Mouse (Mus musculus) ES-Bruce4 (cell line): ENCODE measurements at regions not wholly inside any gene's neighbourhood (a gene's known extent, or its start where the extent isn't known, plus 50 kb on each side); places are given as distances from the start of the nearest gene placed in this dataset.

ENCODE experiments used
- H3K27ac ChIP-seq: 2 replicates; pipeline ENCODE4 v1.5.1; 2012; ENCODE audit warnings: low read length, inconsistent platforms; ENCODE audit not compliant: insufficient read depth
- H3K27me3 ChIP-seq: 2 replicates; pipeline ENCODE4 v1.6.1; 2012; ENCODE audit warnings: mild to moderate bottlenecking, low read length, inconsistent platforms; ENCODE audit not compliant: control insufficient read depth, poor library complexity, insufficient read depth, severe bottlenecking
- H3K36me3 ChIP-seq: 2 replicates; pipeline ENCODE4 v1.6.1; 2012; ENCODE audit warnings: inconsistent platforms, mild to moderate bottlenecking, low read length, moderate library complexity; ENCODE audit not compliant: control insufficient read depth, poor library complexity, insufficient read depth, severe bottlenecking
- H3K4me1 ChIP-seq: one replicate; pipeline ENCODE4 v1.8.1; 2011; ENCODE audit warnings: low read length; ENCODE audit not compliant: control insufficient read depth, insufficient read depth
- H3K4me3 ChIP-seq: 2 replicates; pipeline ENCODE4 v1.5.1; 2011; ENCODE audit warnings: low read depth, mild to moderate bottlenecking, low read length
- H3K9ac ChIP-seq: 2 replicates; pipeline ENCODE4 v1.6.1; 2012; ENCODE audit warnings: low read depth, mild to moderate bottlenecking, inconsistent platforms; ENCODE audit not compliant: poor library complexity, severe bottlenecking
- H3K9me3 ChIP-seq: replicated peaks from 2 replicates; pipeline ENCODE4 v1.6.1; 2012; ENCODE audit warnings: mild to moderate bottlenecking, low read length, inconsistent platforms; ENCODE audit not compliant: control insufficient read depth, poor library complexity, insufficient read depth, severe bottlenecking
- CTCF ChIP-seq: IDR thresholded peaks from one replicate; pipeline ENCODE4 v1.8.1; 2011; ENCODE audit warnings: low read depth, low read length
- EP300 ChIP-seq: IDR thresholded peaks from 2 replicates; pipeline ENCODE4 v1.6.1; 2011; ENCODE audit warnings: low read depth, low read length; ENCODE audit not compliant: insufficient read depth
- POLR2A ChIP-seq: IDR thresholded peaks from one replicate; pipeline ENCODE4 v1.8.1; 2011; ENCODE audit warnings: low read length; ENCODE audit not compliant: insufficient read depth

- Histone ChIP-seq H3K9me3 (no peaks in the 10 kb centered on the region), H3K27me3 (no peaks in the 10 kb centered on the region), H3K9ac (no peak overlapping the region), H3K27ac (no peak overlapping the region), H3K4me3 (no peak overlapping the region), H3K4me1 (no peaks in the 10 kb centered on the region), H3K36me3 (no peaks in the 10 kb centered on the region)
- TF ChIP-seq EP300 (no peak), POLR2A (no peak), CTCF (no peak)
Observed at GRCm38 (mm10) chr10:97778531-97778930, 52.0 kb upstream of the C030005K15Rik start.

GRCm38 (mm10) chr10:97779335-97779734 is 52.8 kb upstream of the C030005K15Rik start:
- Histone ChIP-seq H3K4me3 (no peak overlapping the region), H3K36me3 (no peaks in the 10 kb centered on the region), H3K4me1 (no peaks in the 10 kb centered on the region), H3K27ac (no peak overlapping the region), H3K9me3 (no peaks in the 10 kb centered on the region), H3K9ac (no peak overlapping the region), H3K27me3 (no peaks in the 10 kb centered on the region)
- TF ChIP-seq POLR2A (no peak), CTCF (no peak), EP300 (no peak)

GRCm38 (mm10) chr10:97793804-97794203 is 67.2 kb upstream of the C030005K15Rik start:
- no peaks in the 10 kb centered on the region for H3K4me1 ChIP-seq

GRCm38 (mm10) chr10:97801448-97802265 is 75.1 kb upstream of the C030005K15Rik start:
- H3K4me3 ChIP-seq = no peak overlapping the region
- TF ChIP-seq POLR2A = no peak
- no peak for TF ChIP-seq EP300
- no peak for TF ChIP-seq CTCF
- H3K4me1 ChIP-seq = no peaks in the 10 kb centered on the region
- no peaks in the 10 kb centered on the region for H3K36me3 ChIP-seq
- no peak overlapping the region for H3K27ac ChIP-seq
- no peak overlapping the region for H3K9ac ChIP-seq
- no peaks in the 10 kb centered on the region for H3K9me3 ChIP-seq
- no peaks in the 10 kb centered on the region for H3K27me3 ChIP-seq

More at GRCm38 (mm10) chr10:97793804-97794203, 67.2 kb upstream of the C030005K15Rik start:
- Histone ChIP-seq H3K4me3 (no peak overlapping the region), H3K27ac (no peak overlapping the region), H3K9me3 (no peaks in the 10 kb centered on the region), H3K9ac (no peak overlapping the region), H3K36me3 (no peaks in the 10 kb centered on the region), H3K27me3 (no peaks in the 10 kb centered on the region)
- no peak for TF ChIP-seq EP300
- TF ChIP-seq CTCF = no peak
- TF ChIP-seq POLR2A = no peak

- no peaks in the 10 kb centered on the region for H3K36me3 ChIP-seq
- H3K4me1 ChIP-seq = no peaks in the 10 kb centered on the region
- H3K4me3 ChIP-seq = no peak overlapping the region
- H3K27me3 ChIP-seq = no peaks in the 10 kb centered on the region
- no peaks in the 10 kb centered on the region for H3K9me3 ChIP-seq
- TF ChIP-seq CTCF (no peak), POLR2A (no peak)
- H3K27ac ChIP-seq = no peak overlapping the region
- H3K9ac ChIP-seq = no peak overlapping the region
Observed at GRCm38 (mm10) chr10:97807947-97808346, 81.4 kb upstream of the C030005K15Rik start.

GRCm38 (mm10) chr10:97842574-97842973 is 116.0 kb upstream of the C030005K15Rik start:
- H3K9me3 ChIP-seq = no peaks in the 10 kb centered on the region
- H3K4me1 ChIP-seq = no peaks in the 10 kb centered on the region
- no peak for TF ChIP-seq POLR2A
- TF ChIP-seq CTCF = no peak
- TF ChIP-seq EP300 = no peak
- H3K27me3 ChIP-seq = no peaks in the 10 kb centered on the region
- no peak overlapping the region for H3K27ac ChIP-seq
- no peak overlapping the region for H3K9ac ChIP-seq
- H3K36me3 ChIP-seq = no peaks in the 10 kb centered on the region
- no peak overlapping the region for H3K4me3 ChIP-seq
